Mouse (Mus musculus) hindbrain, embryonic 16.5 days (tissue): Measurements from ENCODE around the gene Mesp2. TPM values are rescaled to one million over a fixed set of nuclear protein-coding genes. Genes with fewer than 3 reads are reported as not detected.

ENCODE experiments used
- polyA plus RNA-seq: library from polyadenylated mRNA; unstranded; fragments of >200 nt; fragmentation: Nextera tagmentation; extraction: Ambion mirVana; gene quantifications from 2 replicates; pipeline ENCODE4 v1.2.1, GENCODE M21; 2015

Mesp2 gene
- polyA plus RNA-seq, 1 experiment from 2014 or later, result 1.7 TPM

Other genes starting within 250 kb of the Mesp2 start
- gene Rhcg, start 193.1 kb upstream of the Mesp2 start, polyA plus RNA-seq, result 5.5 and 5.7 TPM in 2 replicates
- 1.8 and 2.1 TPM in 2 replicates for gene Ticrr, start 150.5 kb upstream of the Mesp2 start, polyA plus RNA-seq
- 1.6 and 1.7 TPM in 2 replicates for gene Kif7, start 95.0 kb upstream of the Mesp2 start, polyA plus RNA-seq
- gene Plin1, start 77.8 kb upstream of the Mesp2 start, polyA plus RNA-seq, result 0.19 and 0.46 TPM in 2 replicates
- 13.2 and 13.6 TPM in 2 replicates for gene Pex11a, start 67.6 kb upstream of the Mesp2 start, polyA plus RNA-seq
- gene Wdr93, start 67.6 kb upstream of the Mesp2 start, polyA plus RNA-seq, result 0.51 and 0.52 TPM in 2 replicates
- gene Mesp1, start 16.9 kb upstream of the Mesp2 start, polyA plus RNA-seq, result 0.29 and 0.44 TPM in 2 replicates
- gene Anpep, start 50.3 kb downstream of the Mesp2 start, polyA plus RNA-seq, result 4.3 and 5.2 TPM in 2 replicates
- gene Ap3s2, start 109.9 kb downstream of the Mesp2 start, polyA plus RNA-seq, result 37.9 and 48.2 TPM in 2 replicates
- gene Arpin, start 124.6 kb downstream of the Mesp2 start, polyA plus RNA-seq, result 19.6 and 21.0 TPM in 2 replicates
- gene Zfp710, start 214.1 kb downstream of the Mesp2 start, polyA plus RNA-seq, result 13.6 and 14.9 TPM in 2 replicates